Mouse (Mus musculus) CH12.LX (cell line): ENCODE measurements around the gene Fgfr2. TPM values are rescaled to one million over a fixed set of nuclear protein-coding genes. Genes with fewer than 3 reads are reported as not detected.
A peak's percentile ranks its signal among the peaks of the same experiment; 100 is the strongest.

Experiments
- DNase-seq: peaks from one replicate; pipeline ENCODE4 v3.0.0-alpha.2; 2013; ENCODE audit errors: extremely low read depth
- H3K27ac ChIP-seq: 2 replicates; pipeline ENCODE4 v1.5.1; 2012; ENCODE audit warnings: low read depth, mild to moderate bottlenecking, control low read depth, moderate library complexity; ENCODE audit not compliant: insufficient read depth
- H3K27me3 ChIP-seq: replicated peaks from 2 replicates; pipeline ENCODE3; 2012; ENCODE audit warnings: inconsistent platforms
- H3K36me3 ChIP-seq, 2 experiments: replicated peaks in 1 of 2; 2 replicates each; pipeline versions ENCODE3 to v1.6.1; 2012; ENCODE audit warnings: inconsistent platforms in 1 of 2, low read length in 1 of 2, mild to moderate bottlenecking in 1 of 2, mixed read lengths in 1 of 2, moderate library complexity in 1 of 2; ENCODE audit not compliant: control insufficient read depth in 1 of 2, insufficient read depth in 1 of 2
- H3K4me1 ChIP-seq, 2 experiments: 2 replicates each; pipeline ENCODE4 v1.6.1; 2012; ENCODE audit warnings: inconsistent platforms in 1 of 2, moderate library complexity in 1 of 2; ENCODE audit not compliant: insufficient read depth in 2 of 2, control insufficient read depth in 1 of 2
- H3K4me2 ChIP-seq: 2 replicates; pipeline ENCODE4 v1.6.1; 2012; ENCODE audit warnings: low read depth, mild to moderate bottlenecking, control low read depth; ENCODE audit not compliant: poor library complexity, insufficient read depth, severe bottlenecking
- H3K4me3 ChIP-seq, 3 experiments: fragments of 150-350 bp in 1 of 3; sonication (generic) in 1 of 3; replicated peaks in 1 of 3; 2 replicates each; pipeline versions ENCODE3 to v1.5.1; 2011 to 2012; ENCODE audit warnings: low read depth in 2 of 3, low read length in 2 of 3, mild to moderate bottlenecking in 2 of 3, moderate library complexity in 2 of 3, control low read depth in 1 of 3, improper control_type of control experiment in 1 of 3, inconsistent platforms in 1 of 3, mixed read lengths in 1 of 3; ENCODE audit not compliant: poor library complexity in 1 of 3
- H3K79me2 ChIP-seq: replicated peaks from 2 replicates; pipeline ENCODE4 v1.6.1; 2012; ENCODE audit warnings: mild to moderate bottlenecking, moderate library complexity; ENCODE audit not compliant: control insufficient read depth, poor library complexity, insufficient read depth, severe bottlenecking; ENCODE audit errors: extremely low read depth
- H3K9ac ChIP-seq: 2 replicates; pipeline ENCODE4 v1.6.1; 2012; ENCODE audit warnings: low read depth, mild to moderate bottlenecking, control low read depth, moderate library complexity; ENCODE audit not compliant: insufficient read depth
- H3K9me3 ChIP-seq: replicated peaks from 2 replicates; pipeline ENCODE3; 2012; ENCODE audit warnings: low read length, inconsistent platforms, mixed read lengths
- BHLHE40 ChIP-seq: IDR thresholded peaks from 2 replicates; pipeline ENCODE4 v1.6.1; 2011; ENCODE audit warnings: mild to moderate bottlenecking, low read depth, low read length, improper control_type of control experiment
- CHD1 ChIP-seq: IDR thresholded peaks from 2 replicates; pipeline ENCODE4 v1.6.1; 2012; ENCODE audit warnings: low read depth, low read length, improper control_type of control experiment, inconsistent platforms
- CHD2 ChIP-seq: IDR thresholded peaks from 2 replicates; pipeline ENCODE4 v1.6.1; 2011; ENCODE audit warnings: low read length, improper control_type of control experiment
- CTCF ChIP-seq, 2 experiments: IDR thresholded peaks in 1 of 2; conservative IDR thresholded peaks in 1 of 2; 2 replicates each; pipeline ENCODE4 v1.5.1; 2011 to 2012; ENCODE audit warnings: low read depth in 2 of 2, low read length in 2 of 2, improper control_type of control experiment in 1 of 2, inconsistent platforms in 1 of 2, mild to moderate bottlenecking in 1 of 2, moderate library complexity in 1 of 2
- ELF1 ChIP-seq: IDR thresholded peaks from 2 replicates; pipeline ENCODE4 v1.6.1; 2014; ENCODE audit warnings: low read depth, mild to moderate bottlenecking, inconsistent platforms, low read length, improper control_type of control experiment
- EP300 ChIP-seq: IDR thresholded peaks from 2 replicates; pipeline ENCODE4 v1.6.1; 2011; ENCODE audit warnings: low read length, improper control_type of control experiment
- ETS1 ChIP-seq: conservative IDR thresholded peaks from 2 replicates; pipeline ENCODE4 v1.6.1; 2012; ENCODE audit warnings: low read depth, mild to moderate bottlenecking, inconsistent platforms, low read length, improper control_type of control experiment, moderate library complexity
- GABPA ChIP-seq: IDR thresholded peaks from 2 replicates; pipeline ENCODE4 v1.6.1; 2012; ENCODE audit warnings: low read depth, low read length, improper control_type of control experiment, inconsistent platforms; ENCODE audit not compliant: insufficient replicate concordance
- HCFC1 ChIP-seq: IDR thresholded peaks from 2 replicates; pipeline ENCODE4 v1.6.1; 2012; ENCODE audit warnings: low read depth, mild to moderate bottlenecking, inconsistent platforms, low read length, improper control_type of control experiment
- IRF4 ChIP-seq: IDR thresholded peaks from 2 replicates; pipeline ENCODE4 v1.6.1; 2014; ENCODE audit warnings: low read depth, mild to moderate bottlenecking, inconsistent platforms, low read length, improper control_type of control experiment
- JUN ChIP-seq: IDR thresholded peaks from 2 replicates; pipeline ENCODE4 v1.6.1; 2011; ENCODE audit warnings: low read depth, mild to moderate bottlenecking, low read length, improper control_type of control experiment, moderate library complexity; ENCODE audit not compliant: insufficient read depth
- JUND ChIP-seq: conservative IDR thresholded peaks from 2 replicates; pipeline ENCODE4 v1.6.1; 2011; ENCODE audit warnings: low read depth, low read length, improper control_type of control experiment
- KAT2A ChIP-seq: IDR thresholded peaks from 2 replicates; pipeline ENCODE4 v1.6.1; 2012; ENCODE audit warnings: low read length, improper control_type of control experiment, inconsistent platforms; ENCODE audit not compliant: insufficient replicate concordance
- MAFK ChIP-seq: IDR thresholded peaks from 2 replicates; pipeline ENCODE4 v1.6.1; 2011; ENCODE audit warnings: low read length, improper control_type of control experiment; ENCODE audit not compliant: insufficient replicate concordance
- MAX ChIP-seq: IDR thresholded peaks from 2 replicates; pipeline ENCODE4 v1.6.1; 2011; ENCODE audit warnings: low read length, improper control_type of control experiment
- MEF2A ChIP-seq: IDR thresholded peaks from 2 replicates; pipeline ENCODE4 v1.6.1; 2014; ENCODE audit warnings: low read depth, mild to moderate bottlenecking, inconsistent platforms, low read length, improper control_type of control experiment, borderline replicate concordance
- MXI1 ChIP-seq: IDR thresholded peaks from 2 replicates; pipeline ENCODE4 v1.6.1; 2011; ENCODE audit warnings: mild to moderate bottlenecking, low read depth, low read length, improper control_type of control experiment
- MYC ChIP-seq: IDR thresholded peaks from 2 replicates; pipeline ENCODE4 v1.6.1; 2011; ENCODE audit warnings: low read depth, mild to moderate bottlenecking, improper control_type of control experiment, low read length
- NELFE ChIP-seq: IDR thresholded peaks from 2 replicates; pipeline ENCODE4 v1.6.1; 2011; ENCODE audit warnings: low read depth, low read length, improper control_type of control experiment
- NRF1 ChIP-seq: IDR thresholded peaks from 2 replicates; pipeline ENCODE4 v1.6.1; 2014; ENCODE audit warnings: low read depth, mild to moderate bottlenecking, inconsistent platforms, low read length, improper control_type of control experiment, moderate library complexity
- PAX5 ChIP-seq: IDR thresholded peaks from 2 replicates; pipeline ENCODE4 v1.6.1; 2012; ENCODE audit warnings: low read length, inconsistent platforms, mixed read lengths
- POLR2A ChIP-seq: IDR thresholded peaks from 2 replicates; pipeline ENCODE4 v1.6.1; 2011; ENCODE audit warnings: low read depth, mild to moderate bottlenecking, improper control_type of control experiment, low read length
- POLR2AphosphoS2 ChIP-seq: IDR thresholded peaks from 2 replicates; pipeline ENCODE4 v1.6.1; 2011; ENCODE audit warnings: low read depth, low read length, improper control_type of control experiment
- RAD21 ChIP-seq: IDR thresholded peaks from 2 replicates; pipeline ENCODE4 v1.6.1; 2011; ENCODE audit warnings: low read depth, mild to moderate bottlenecking, low read length, improper control_type of control experiment, moderate library complexity
- TCF12 ChIP-seq: IDR thresholded peaks from 2 replicates; pipeline ENCODE4 v1.6.1; 2014; ENCODE audit warnings: low read depth, mild to moderate bottlenecking, inconsistent platforms, low read length, improper control_type of control experiment
- UBTF ChIP-seq: IDR thresholded peaks from 2 replicates; pipeline ENCODE4 v1.6.1; 2012; ENCODE audit warnings: low read depth, mild to moderate bottlenecking, inconsistent platforms, low read length, improper control_type of control experiment, moderate library complexity
- USF1 ChIP-seq: IDR thresholded peaks from 2 replicates; pipeline ENCODE4 v1.6.1; 2014; ENCODE audit warnings: low read depth, mild to moderate bottlenecking, inconsistent platforms, low read length, improper control_type of control experiment
- ZKSCAN1 ChIP-seq: IDR thresholded peaks from 2 replicates; pipeline ENCODE4 v1.6.1; 2012; ENCODE audit warnings: low read depth, inconsistent platforms, low read length, improper control_type of control experiment, borderline replicate concordance
- ZNF384 ChIP-seq: IDR thresholded peaks from 2 replicates; pipeline ENCODE4 v1.6.1; 2012; ENCODE audit warnings: low read depth, low read length, improper control_type of control experiment, inconsistent platforms
- dilution Hi-C: fragments of 300-500 bp; cut with MboI; formaldehyde crosslinking; loops from 2 replicates; pipeline ENCODE4 v1.14.3; 2020; ENCODE audit warnings: low sequenced_read_pairs; ENCODE audit not compliant: extremely low pct_unique_long_range_greater_than_20kb, extremely low pct_ligation_motif_present
- in situ Hi-C: fragments of 300-500 bp; cut with MboI; formaldehyde crosslinking; loops from 3 replicates; pipeline ENCODE4 v1.14.3; 2019; ENCODE audit warnings: low sequenced_read_pairs, low pct_ligation_motif_present, low pct_unique_long_range_greater_than_20kb, mixed read lengths
- polyA plus RNA-seq: library from polyadenylated mRNA; unstranded; fragments of >175 nt; gene quantifications from 2 replicates; pipeline ENCODE4 v1.2.1, GENCODE M21; 2012; ENCODE audit warnings: low read depth; ENCODE audit not compliant: insufficient read length
- total RNA-seq, 2 experiments: library from RNA; depleted of rRNA; stranded (reverse); fragments of 300-350 nt in 1 of 2; fragments of >200 nt in 1 of 2; gene quantifications; 2 replicates each; pipeline ENCODE4 v1.2.3; 2012 to 2014

The Fgfr2 gene
- total and polyA plus RNA-seq, 3 experiments, result not detected

DNA sequence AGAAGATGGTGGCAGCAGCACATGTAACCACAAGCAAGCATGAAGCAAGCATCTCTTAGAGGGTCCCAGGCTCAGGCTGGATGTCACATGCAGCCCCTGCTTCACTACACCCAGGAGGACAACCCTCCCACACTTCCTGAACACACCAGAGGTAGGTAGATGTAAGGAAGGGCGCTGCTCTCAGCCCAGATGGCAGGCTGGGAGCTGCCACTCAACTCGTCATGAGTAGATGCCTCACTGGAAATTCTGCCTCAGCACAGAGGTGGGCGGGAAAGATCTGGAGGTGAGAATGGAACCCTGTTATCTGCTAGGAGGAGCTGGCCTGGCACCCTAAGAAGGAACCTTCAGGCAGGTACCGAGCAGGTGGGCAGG is 355.2 kb downstream of the Fgfr2 start:
- Histone ChIP-seq H3K27me3 (no peaks in the 10 kb centered on the region), H3K79me2 (peaks cover 5% of the 10 kb centered on the region; the same call in 1 of the 2 replicates), H3K4me2 (no peak overlapping the region; the same call in 1 of the 2 replicates)
- peak; percentile 41; the same call in 1 of the 2 replicates for TF ChIP-seq BHLHE40
- TF ChIP-seq CTCF (conservative IDR thresholded peaks at IDR 0.05 in 1 of 2, IDR thresholded peaks at IDR 0.05 in 1 of 2; ENCODE audit: low read depth in 2 of 2, low read length in 2 of 2), result no peak
- TF ChIP-seq KAT2A, result no peak
- peak; percentile 46; the same call in 1 of the 2 replicates for TF ChIP-seq ELF1
- peak; percentile 16; the same call in 1 of the 2 replicates for TF ChIP-seq JUN
- peak; percentile 56 for TF ChIP-seq ETS1
- TF ChIP-seq POLR2A, result no peak
- peak; percentile 46; the same call in 1 of the 2 replicates for TF ChIP-seq MYC
- TF ChIP-seq HCFC1, result no peak
- TF ChIP-seq PAX5, result no peak
- TF ChIP-seq CHD1, result no peak
- TF ChIP-seq RAD21, result no peak
- TF ChIP-seq POLR2AphosphoS2, result no peak
- TF ChIP-seq TCF12, result no peak
- TF ChIP-seq MAFK, result no peak
- TF ChIP-seq EP300, result no peak
- TF ChIP-seq MEF2A, result no peak
- TF ChIP-seq JUND, result no peak
- no peak for TF ChIP-seq CHD2
- 0 out of 2 replicates have a peak, but pooled peaks have one; percentile 40 for TF ChIP-seq MAX
- 0 out of 2 replicates have a peak, but pooled peaks have one; percentile 26 for TF ChIP-seq IRF4
- no peak for TF ChIP-seq GABPA
- no peak for TF ChIP-seq ZNF384
- no peak for TF ChIP-seq MXI1
- no peak for TF ChIP-seq UBTF
- TF ChIP-seq USF1, result no peak
- TF ChIP-seq ZKSCAN1, result no peak
- no peak for TF ChIP-seq NRF1
- no peak for TF ChIP-seq NELFE
- TF ChIP-seq, all 38 proteins: peak for 7
- Histone ChIP-seq H3K9ac (no peak overlapping the region), H3K27ac (peak overlapping the region; percentile 76), H3K36me3 (peaks cover 24 to 62% of the 10 kb centered on the region in 2 experiments), H3K4me1 (peaks cover 58 to 97% of the 10 kb centered on the region in 2 experiments), H3K4me3 (peak overlapping the region in 1 of 3 experiments; percentile 19), H3K9me3 (no peaks in the 10 kb centered on the region)
- in situ Hi-C loops (loop anchor here (5.0 kb wide), 1 partner anchor 39 kb away; no protein-coding TSS in a partner anchor), dilution Hi-C loops (no loop called here)
- DNase-seq, result peak; percentile 59
